Mouse (Mus musculus) macrophage (primary cell): Measurements from ENCODE around the gene A630001G21Rik. TPM values are rescaled to one million over a fixed set of nuclear protein-coding genes. Genes with fewer than 3 reads are reported as not detected.

Experiments
- H3K27ac ChIP-seq: fragments of 350-480 bp; formaldehyde crosslinking; 2 replicates; pipeline ENCODE4 v1.9.0; 2021
- H3K36me3 ChIP-seq: fragments of 350-480 bp; formaldehyde crosslinking; 2 replicates; pipeline ENCODE4 v1.9.0; 2021; ENCODE audit errors: inconsistent target
- H3K4me3 ChIP-seq: fragments of 350-480 bp; formaldehyde crosslinking; 2 replicates; pipeline ENCODE4 v1.9.0; 2021; ENCODE audit errors: inconsistent target
- H3K79me2 ChIP-seq: fragments of 350-480 bp; formaldehyde crosslinking; 2 replicates; pipeline ENCODE4 v1.9.0; 2021; ENCODE audit errors: inconsistent target
- WGBS: methylation state at CpG from one replicate; pipeline ENCODE4 v1.1.7; 2026; ENCODE audit warnings: inconsistent platforms; ENCODE audit not compliant: missing documents; 5-methylcytosine and 5-hydroxymethylcytosine counted together
- polyA plus RNA-seq: library from polyadenylated mRNA; stranded (reverse); fragments of 250-400 nt; gene quantifications from 3 replicates; pipeline ENCODE4 v1.2.4, GENCODE M21; 2018; ENCODE audit warnings: inconsistent platforms

Gene A630001G21Rik
- polyA plus RNA-seq, 1 experiment from 2014 or later: 29.3 TPM

GRCm38 (mm10) chr1:85793208-85794105, 15.0 kb upstream of the A630001G21Rik start, which contains the start of gene Cab39:
Gene Cab39, plus strand, starts transcription at chr1:85793441.
- WGBS: under 1% methylated on average over 78 of the region's 118 CpGs
- Histone ChIP-seq H3K36me3 (no peaks in the 10 kb centered on the region), H3K4me3 (peak within 1 kb of the TSS; percentile 71), H3K27ac (peak within 1 kb of the TSS; percentile 76), H3K79me2 (peaks cover 47% of the 10 kb centered on the region)

DNA sequence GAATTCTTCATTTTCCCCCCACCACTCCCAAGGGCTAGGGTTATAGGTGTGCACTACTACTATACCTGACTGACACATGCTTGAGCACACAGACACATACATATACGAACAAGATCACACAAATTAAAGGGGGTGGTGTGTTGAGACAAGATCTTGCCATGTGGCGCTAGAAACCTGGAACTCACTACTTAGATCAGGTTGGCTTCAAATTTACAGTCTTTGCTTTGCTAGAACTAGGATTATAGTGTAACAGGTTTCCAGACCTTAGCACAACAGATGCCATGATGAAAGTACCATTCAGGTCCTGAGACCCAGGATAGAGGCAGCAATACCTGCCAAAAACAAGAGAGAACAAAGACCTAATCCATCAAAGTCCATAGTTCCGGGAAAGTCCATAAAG, 13.0 kb upstream of the A630001G21Rik start:
- no peak overlapping the region for H3K4me3 ChIP-seq
- WGBS: 89% methylated on average over 3 of the region's 3 CpGs
- H3K36me3 ChIP-seq: no peaks in the 10 kb centered on the region
- H3K27ac ChIP-seq: no peak overlapping the region
- peaks cover 27% of the 10 kb centered on the region for H3K79me2 ChIP-seq

DNA sequence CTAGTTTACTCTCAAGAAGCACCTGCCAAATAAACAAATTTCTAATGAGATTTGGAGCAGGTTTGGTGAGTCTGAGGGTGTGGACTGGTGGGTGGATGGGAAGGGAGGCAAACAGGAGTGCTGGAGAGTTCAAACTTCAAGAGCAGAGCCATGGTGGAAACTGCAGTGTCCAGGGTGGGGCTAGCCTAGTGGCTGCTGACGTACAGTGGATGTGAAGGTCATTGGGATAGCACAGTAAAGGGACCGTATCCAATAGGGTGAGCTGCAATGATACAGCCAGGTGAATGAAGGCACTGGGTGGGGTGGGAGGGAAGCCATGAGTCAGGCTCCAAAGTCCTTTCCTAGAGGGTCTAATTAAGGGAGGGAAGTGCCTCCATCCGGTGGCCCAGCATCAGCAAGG, 12.1 kb upstream of the A630001G21Rik start:
- Histone ChIP-seq H3K27ac (no peak overlapping the region), H3K36me3 (no peaks in the 10 kb centered on the region), H3K79me2 (peaks cover 18% of the 10 kb centered on the region), H3K4me3 (no peak overlapping the region)
- WGBS: 85% methylated on average over 2 of the region's 3 CpGs

GRCm38 (mm10) chr1:85779428-85780180, 1.2 kb upstream of the A630001G21Rik start:
- Histone ChIP-seq H3K36me3 (no peaks in the 10 kb centered on the region), H3K4me3 (no peak overlapping the region), H3K79me2 (no peaks in the 10 kb centered on the region), H3K27ac (no peak overlapping the region)
- 8% methylated on average over 4 of the region's 4 CpGs for WGBS

GRCm38 (mm10) chr1:85779012-85779411, 569 bp upstream of the A630001G21Rik start:
- no peak overlapping the region for H3K27ac ChIP-seq
- H3K4me3 ChIP-seq: no peak overlapping the region
- WGBS: 92% methylated on average over 3 of the region's 3 CpGs
- H3K79me2 ChIP-seq: no peaks in the 10 kb centered on the region
- no peaks in the 10 kb centered on the region for H3K36me3 ChIP-seq

GRCm38 (mm10) chr1:85776154-85776553, 2.3 kb downstream of the A630001G21Rik start:
- WGBS: 95% methylated on average over 10 of the region's 10 CpGs
- no peak overlapping the region for H3K4me3 ChIP-seq
- H3K27ac ChIP-seq: no peak overlapping the region
- no peaks in the 10 kb centered on the region for H3K36me3 ChIP-seq
- H3K79me2 ChIP-seq: no peaks in the 10 kb centered on the region

- Histone ChIP-seq H3K79me2 (no peaks in the 10 kb centered on the region), H3K36me3 (no peaks in the 10 kb centered on the region), H3K4me3 (no peak overlapping the region), H3K27ac (peak overlapping the region; percentile 49)
- WGBS: 61% methylated on average over 7 of the region's 7 CpGs
Observed at GRCm38 (mm10) chr1:85775136-85775535, 3.3 kb downstream of the A630001G21Rik start.

- no peak overlapping the region for H3K27ac ChIP-seq
- H3K36me3 ChIP-seq: no peaks in the 10 kb centered on the region
- WGBS: 90% methylated on average over 3 of the region's 3 CpGs
- H3K79me2 ChIP-seq: no peaks in the 10 kb centered on the region
- H3K4me3 ChIP-seq: no peak overlapping the region
Observed at GRCm38 (mm10) chr1:85771976-85772375, 6.5 kb downstream of the A630001G21Rik start.

DNA sequence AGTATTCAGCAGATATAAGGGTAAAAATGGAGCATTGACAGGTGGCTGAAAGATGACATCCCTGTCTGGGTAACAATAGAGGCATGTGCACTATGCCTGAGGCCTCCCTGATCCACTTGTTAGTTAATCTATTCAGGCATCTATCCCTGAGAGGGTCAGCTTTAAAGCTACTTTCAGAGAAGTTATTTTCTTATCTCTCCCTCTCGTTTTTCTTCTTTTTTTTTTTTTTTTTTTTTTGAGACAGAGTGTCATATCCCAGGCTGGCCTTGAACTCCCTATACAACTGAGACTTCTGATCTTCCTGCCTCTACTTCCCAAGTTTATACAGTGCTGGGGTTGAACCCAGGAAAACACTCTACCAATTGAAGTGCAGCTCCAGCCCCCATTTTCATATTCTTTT, 10.7 kb downstream of the A630001G21Rik start:
- Histone ChIP-seq H3K4me3 (no peak overlapping the region), H3K36me3 (no peaks in the 10 kb centered on the region), H3K79me2 (no peaks in the 10 kb centered on the region), H3K27ac (no peak overlapping the region)
- 80% methylated on average over 1 of the region's 1 CpGs for WGBS

- H3K4me3 ChIP-seq: no peak overlapping the region
- no peaks in the 10 kb centered on the region for H3K79me2 ChIP-seq
- H3K36me3 ChIP-seq: no peaks in the 10 kb centered on the region
- H3K27ac ChIP-seq: peak overlapping the region; percentile 85
- 55% methylated on average over 3 of the region's 3 CpGs for WGBS
Observed at GRCm38 (mm10) chr1:85766120-85766519, 12.3 kb downstream of the A630001G21Rik start.

GRCm38 (mm10) chr1:85764291-85764690, 14.2 kb downstream of the A630001G21Rik start:
- H3K79me2 ChIP-seq: no peaks in the 10 kb centered on the region
- H3K36me3 ChIP-seq: no peaks in the 10 kb centered on the region
- no peak overlapping the region for H3K4me3 ChIP-seq
- peak overlapping the region; percentile 85 for H3K27ac ChIP-seq
- 87% methylated on average over 3 of the region's 4 CpGs for WGBS

GRCm38 (mm10) chr1:85763386-85763785, 15.1 kb downstream of the A630001G21Rik start:
- Histone ChIP-seq H3K4me3 (no peak overlapping the region), H3K79me2 (no peaks in the 10 kb centered on the region), H3K36me3 (no peaks in the 10 kb centered on the region), H3K27ac (no peak overlapping the region)
- whole genome bisulfite sequencing: 23% methylated on average over 5 of the region's 6 CpGs

DNA sequence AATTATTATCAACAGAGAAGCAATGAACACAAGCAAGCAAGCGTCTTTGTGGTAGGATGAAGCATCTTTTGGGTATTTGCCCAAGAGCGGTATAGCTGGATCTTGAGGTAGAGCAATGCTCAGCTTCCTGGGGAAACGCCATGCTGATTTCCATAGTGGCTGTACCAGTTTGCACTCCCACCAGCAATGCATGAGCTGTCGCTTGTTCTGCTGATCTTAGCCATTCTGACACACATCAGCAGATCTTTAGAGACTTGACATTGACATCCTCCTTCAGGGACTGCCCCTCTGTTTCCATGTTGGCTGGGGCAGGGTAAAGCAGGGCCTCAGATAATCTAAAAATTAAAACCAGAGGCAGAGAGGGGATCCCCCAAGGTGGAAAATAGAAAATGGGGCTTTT, 16.8 kb downstream of the A630001G21Rik start:
- H3K36me3 ChIP-seq: no peaks in the 10 kb centered on the region
- 88% methylated on average over 4 of the region's 4 CpGs for WGBS
- H3K4me3 ChIP-seq: no peak overlapping the region
- no peak overlapping the region for H3K27ac ChIP-seq
- no peaks in the 10 kb centered on the region for H3K79me2 ChIP-seq

DNA sequence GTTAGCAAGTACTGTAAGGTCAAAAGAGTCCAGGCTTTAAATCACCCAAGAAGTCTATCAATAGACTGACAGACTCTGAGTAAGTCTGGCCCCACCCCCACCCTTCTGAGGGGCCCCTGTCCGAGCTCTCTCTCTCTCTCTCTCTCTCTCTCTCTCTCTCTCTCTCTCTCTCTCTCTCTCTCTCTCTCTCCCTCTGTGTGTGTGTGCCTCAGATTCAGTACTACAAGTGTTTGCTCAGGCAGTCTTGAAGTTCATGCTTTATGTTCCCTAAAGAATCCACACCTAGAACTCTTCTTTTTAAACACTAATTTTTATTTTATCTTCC, 19.5 kb downstream of the A630001G21Rik start:
- no peak overlapping the region for H3K27ac ChIP-seq
- 50% methylated on average over 1 of the region's 1 CpGs for WGBS
- H3K36me3 ChIP-seq: no peaks in the 10 kb centered on the region

More for the DNA sequence above, 19.5 kb downstream of the A630001G21Rik start:
- no peaks in the 10 kb centered on the region for H3K79me2 ChIP-seq
- no peak overlapping the region for H3K4me3 ChIP-seq
